Mouse (Mus musculus) forebrain, postnatal 0 days (tissue): ENCODE measurements around the gene Chil3. TPM values are rescaled to one million over a fixed set of nuclear protein-coding genes. Genes with fewer than 3 reads are reported as not detected.

Source experiments
- ATAC-seq: fragments of 200-750 bp; cut with Nextera tagmentation; 2 replicates; pipeline ENCODE4 v1.8.0; 2017; ENCODE audit warnings: mild to moderate bottlenecking, moderate library complexity
- DNase-seq: peaks from one replicate; pipeline ENCODE4 v3.0.0-alpha.2; 2015
- H3K27ac ChIP-seq: fragments of 300-500 bp; sonication (generic); 2 replicates; pipeline ENCODE4 v1.5.1; 2014; ENCODE audit warnings: low read depth, mild to moderate bottlenecking, antibody characterized with exemption, low read length, moderate library complexity, mixed read lengths
- H3K27me3 ChIP-seq: fragments of 300-500 bp; sonication (generic); 2 replicates; pipeline ENCODE4 v1.6.1; 2014; ENCODE audit warnings: mild to moderate bottlenecking, low read length, mixed read lengths; ENCODE audit not compliant: insufficient read depth
- H3K36me3 ChIP-seq: fragments of 300-500 bp; sonication (generic); 2 replicates; pipeline ENCODE4 v1.6.1; 2014; ENCODE audit warnings: mild to moderate bottlenecking, moderate library complexity; ENCODE audit not compliant: insufficient read depth
- H3K4me1 ChIP-seq: fragments of 300-500 bp; sonication (generic); 2 replicates; pipeline ENCODE4 v1.6.1; 2014; ENCODE audit warnings: antibody characterized with exemption; ENCODE audit not compliant: insufficient read depth
- H3K4me2 ChIP-seq: fragments of 300-500 bp; sonication (generic); 2 replicates; pipeline ENCODE4 v1.6.1; 2014; ENCODE audit warnings: low read depth, mild to moderate bottlenecking, moderate library complexity
- H3K4me3 ChIP-seq: fragments of 300-500 bp; sonication (generic); 2 replicates; pipeline ENCODE4 v1.5.1; 2014; ENCODE audit warnings: low read depth, low read length, mixed read lengths
- H3K9ac ChIP-seq: fragments of 300-500 bp; sonication (generic); 2 replicates; pipeline ENCODE4 v1.6.1; 2014; ENCODE audit warnings: mild to moderate bottlenecking
- H3K9me3 ChIP-seq: fragments of 300-500 bp; sonication (generic); 2 replicates; pipeline ENCODE4 v1.6.1; 2016; ENCODE audit warnings: low read length
- CTCF ChIP-seq: sonication (generic); IDR thresholded peaks from 2 replicates; pipeline ENCODE4 v1.5.1; 2016; ENCODE audit warnings: antibody characterized with exemption, control low read depth, low read depth
- WGBS: fragments of 180-500 bp; shearing (Covaris S2); extraction: QIAGEN DNeasy Blood & Tissue Kit; methylation state at CpG from one replicate; pipeline ENCODE4 v1.1.7; 2014; 5-methylcytosine and 5-hydroxymethylcytosine counted together
- polyA plus RNA-seq: library from polyadenylated mRNA; unstranded; fragments of >200 nt; fragmentation: Nextera tagmentation; extraction: Ambion mirVana; gene quantifications from 2 replicates; pipeline ENCODE4 v1.2.1, GENCODE M21; 2015
- total RNA-seq: library from RNA; depleted of rRNA; stranded (reverse); fragments of >200 nt; gene quantifications from 2 replicates; pipeline ENCODE4 v1.2.3, GENCODE M21; 2014; rRNA removed

Chil3 gene
- total and polyA plus RNA-seq, 2 experiments from 2014 or later = 0.17 TPM; not detected in 1

- no peak for TF ChIP-seq CTCF
- Histone ChIP-seq H3K4me3 (no peak within 1 kb of the TSS), H3K9ac (no peak within 1 kb of the TSS), H3K4me1 (no peaks in the 10 kb centered on the region), H3K9me3 (no peaks in the 10 kb centered on the region), H3K4me2 (no peak within 1 kb of the TSS), H3K36me3 (no peaks in the 10 kb centered on the region), H3K27ac (no peak within 1 kb of the TSS), H3K27me3 (no peaks in the 10 kb centered on the region)
- 86% methylated on average over 3 of the region's 3 CpGs for WGBS
- ATAC-seq = no peak
- DNase-seq = no peak
Observed at GRCm38 (mm10) chr3:106112929-106113328, 54.4 kb downstream of the Chil3 start, which contains the start of gene Chia1. Chia1 (plus strand) TSS chr3:106113229.

Other genes with a start within 250 kb of the Chil3 start
- gene I830077J02Rik, start 234.9 kb downstream of the Chil3 start, total RNA-seq = 0.19 and 0.23 TPM in 2 replicates
- gene I830077J02Rik, start 234.9 kb downstream of the Chil3 start, polyA plus RNA-seq = 0.22 and 0.35 TPM in 2 replicates
- 49.9 and 64.8 TPM in 2 replicates for gene Wdr77, start 208.2 kb downstream of the Chil3 start, total RNA-seq
- gene Wdr77, start 208.2 kb downstream of the Chil3 start, polyA plus RNA-seq = 62.2 and 77.7 TPM in 2 replicates
- 295 and 371 TPM in 2 replicates for gene Atp5f1, start 207.5 kb downstream of the Chil3 start, total RNA-seq
- gene Atp5f1, start 207.5 kb downstream of the Chil3 start, polyA plus RNA-seq = 535 and 605 TPM in 2 replicates
- gene Ovgp1, start 193.9 kb downstream of the Chil3 start, total RNA-seq = 5.7 and 6.5 TPM in 2 replicates
- 2.6 and 3.8 TPM in 2 replicates for gene Ovgp1, start 193.9 kb downstream of the Chil3 start, polyA plus RNA-seq
- gene Pifo, start 152.9 kb downstream of the Chil3 start, total RNA-seq = 7.1 and 8.2 TPM in 2 replicates
- 10.7 and 12.1 TPM in 2 replicates for gene Pifo, start 152.9 kb downstream of the Chil3 start, polyA plus RNA-seq
- gene Chil5, start 134.8 kb downstream of the Chil3 start, total RNA-seq = not detected in 2 replicates
- gene Chil5, start 134.8 kb downstream of the Chil3 start, polyA plus RNA-seq = 0.18 and 0.23 TPM in 2 replicates
- 1.2 and 2.1 TPM in 2 replicates for gene Chia1, start 54.3 kb downstream of the Chil3 start, total RNA-seq
- gene Chia1, start 54.3 kb downstream of the Chil3 start, polyA plus RNA-seq = 1.5 and 1.9 TPM in 2 replicates
- not detected in 2 replicates for gene Chil4, start 51.9 kb upstream of the Chil3 start, total RNA-seq
- not detected in 2 replicates for gene Chil4, start 51.9 kb upstream of the Chil3 start, polyA plus RNA-seq
- not detected in 2 replicates for gene Chil6, start 238.6 kb upstream of the Chil3 start, total RNA-seq
- gene Chil6, start 238.6 kb upstream of the Chil3 start, polyA plus RNA-seq = not detected in 2 replicates